Mouse (Mus musculus) liver, postnatal 0 days (tissue): Measurements from ENCODE around the gene Pkp1.

Source experiments
- CTCF ChIP-seq: sonication (generic); IDR thresholded peaks from 2 replicates; pipeline ENCODE4 v1.5.1; 2016; ENCODE audit warnings: antibody characterized with exemption, low read depth
- EP300 ChIP-seq: IDR thresholded peaks from 2 replicates; pipeline ENCODE4 v1.6.1; 2016; ENCODE audit warnings: antibody characterized with exemption, low read depth, mild to moderate bottlenecking

DNA sequence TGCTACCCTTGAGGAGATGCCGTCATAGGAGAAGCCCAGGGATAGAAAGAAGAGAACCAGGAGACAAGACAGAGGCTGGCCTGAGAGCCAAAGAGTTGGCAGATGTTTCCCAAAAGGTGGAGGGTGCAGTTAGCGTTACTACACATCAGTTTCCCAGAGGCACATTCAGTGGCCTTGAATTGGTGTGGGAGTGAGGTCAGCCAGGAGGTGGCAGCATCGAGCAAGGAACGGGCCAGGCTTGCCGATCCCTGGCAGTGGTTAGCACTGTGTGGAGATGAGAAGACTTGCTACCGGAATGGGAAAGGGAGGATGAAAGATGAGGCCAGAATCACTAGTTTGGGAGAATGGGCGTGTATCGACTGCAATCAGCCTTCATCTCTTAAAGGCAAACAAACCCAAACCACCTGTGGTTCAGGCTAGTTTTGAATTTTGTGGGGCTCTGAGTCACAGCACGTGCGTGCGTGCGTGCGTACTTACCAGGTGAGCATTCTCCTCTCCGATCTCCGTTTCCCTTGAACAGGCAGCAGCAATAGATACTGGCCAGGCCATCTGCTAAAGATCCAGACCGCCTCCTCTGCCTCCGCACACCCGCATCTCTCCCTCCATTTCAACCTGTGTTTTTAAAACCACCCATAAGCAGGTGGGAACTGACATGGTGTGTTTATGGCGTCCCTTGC is 53.4 kb downstream of the Pkp1 start:
- TF ChIP-seq EP300 (no peak), CTCF (peak; percentile 98)
